Mouse (Mus musculus): ENCODE data around the gene Anapc15. TPM values are rescaled to one million over a fixed set of nuclear protein-coding genes. Genes with fewer than 3 reads are reported as not detected.
A peak's percentile ranks its signal among the peaks of the same experiment; 100 is the strongest.

Gene Anapc15
- polyA plus RNA-seq, 1 experiment from 2014 or later, result 73.0 TPM

DNA sequence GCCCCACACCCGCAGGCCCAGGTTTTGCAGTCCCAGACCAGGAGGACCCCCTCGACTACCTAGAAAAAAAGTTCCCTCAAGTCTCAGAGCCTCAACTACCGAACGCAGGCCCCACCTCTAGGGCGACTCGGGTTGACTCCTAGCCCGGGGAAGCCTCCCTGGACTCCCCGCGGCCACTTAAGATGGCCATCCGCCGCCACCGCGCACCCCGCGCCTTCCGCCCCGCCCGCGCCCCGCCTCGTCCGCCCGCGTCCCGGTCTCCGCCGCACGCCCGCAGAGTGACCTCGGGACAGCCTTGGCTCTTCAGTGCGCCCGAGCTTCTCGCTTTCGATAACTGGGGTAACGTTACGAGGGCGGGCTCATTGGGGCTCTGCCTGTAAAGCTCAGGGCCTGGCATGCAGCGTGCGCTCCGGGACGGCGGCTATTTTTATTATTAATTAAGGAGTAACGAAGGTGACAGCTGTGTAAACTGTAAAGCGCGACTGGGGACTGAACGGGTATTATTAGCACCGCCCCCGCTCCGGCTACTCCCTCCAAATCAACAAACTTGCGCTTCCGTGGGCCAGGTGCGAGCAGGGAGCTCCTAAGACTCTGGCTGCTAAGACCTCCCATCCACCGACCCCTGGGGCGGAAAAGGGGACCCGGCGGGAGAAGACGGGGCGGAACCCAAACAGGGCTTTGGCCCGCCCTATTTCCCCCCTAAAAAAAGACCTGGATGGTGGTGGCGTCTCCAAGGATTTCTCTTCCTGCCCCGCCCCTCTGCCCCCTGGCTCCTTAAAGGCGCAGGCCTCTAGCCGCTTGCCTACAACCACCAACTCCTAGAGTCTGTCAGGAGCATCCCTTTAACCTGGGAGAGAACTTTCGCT, 25.7 kb upstream of the Anapc15 start, which contains the start of gene Inppl1:
TSS of gene Inppl1 (minus strand) at position 624 of the 866 bp plus-strand sequence.
- H3K4me3 ChIP-seq (ENCODE audit: low read length), result peak within 1 kb of the TSS; percentile 89
- no peaks in the 10 kb centered on the region for H3K27me3 ChIP-seq (ENCODE audit: control insufficient read depth, insufficient read depth, low read depth, low read length)
- H3K9ac ChIP-seq (ENCODE audit: low read length), result peak within 1 kb of the TSS; percentile 98
- H3K4me1 ChIP-seq (replicated peaks; ENCODE audit: control insufficient read depth, insufficient read depth, low read length), result peaks cover 29% of the 10 kb centered on the region
- peak within 1 kb of the TSS; percentile 98 for H3K27ac ChIP-seq (ENCODE audit: low read length)
- peaks cover 8% of the 10 kb centered on the region for H3K36me3 ChIP-seq (ENCODE audit: control insufficient read depth, insufficient read depth, low read length)
- under 1% methylated on average over 63 of the region's 64 CpGs for whole genome bisulfite sequencing
- ATAC-seq (ENCODE audit: low read depth), result peak; percentile 89
- H3K9me3 ChIP-seq (ENCODE audit: control insufficient read depth, low read length), result no peaks in the 10 kb centered on the region
- peak within 1 kb of the TSS; percentile 80 for H3K4me2 ChIP-seq (ENCODE audit: low read depth, low read length)

- no peak overlapping the region for H3K9ac ChIP-seq (ENCODE audit: low read length)
- no peaks in the 10 kb centered on the region for H3K9me3 ChIP-seq (ENCODE audit: control insufficient read depth, low read length)
- no peak overlapping the region for H3K4me2 ChIP-seq (ENCODE audit: low read depth, low read length)
- WGBS, result 50% methylated on average over 6 of the region's 6 CpGs
- ATAC-seq (ENCODE audit: low read depth), result no peak
- no peak overlapping the region for H3K27ac ChIP-seq (ENCODE audit: low read length)
- no peak overlapping the region for H3K4me3 ChIP-seq (ENCODE audit: low read length)
- no peaks in the 10 kb centered on the region for H3K4me1 ChIP-seq (replicated peaks; ENCODE audit: control insufficient read depth, insufficient read depth, low read length)
- no peaks in the 10 kb centered on the region for H3K36me3 ChIP-seq (ENCODE audit: control insufficient read depth, insufficient read depth, low read length)
- H3K27me3 ChIP-seq (ENCODE audit: control insufficient read depth, insufficient read depth, low read depth, low read length), result no peaks in the 10 kb centered on the region
Observed at GRCm38 (mm10) chr7:101844186-101844585, 19.3 kb upstream of the Anapc15 start.

DNA sequence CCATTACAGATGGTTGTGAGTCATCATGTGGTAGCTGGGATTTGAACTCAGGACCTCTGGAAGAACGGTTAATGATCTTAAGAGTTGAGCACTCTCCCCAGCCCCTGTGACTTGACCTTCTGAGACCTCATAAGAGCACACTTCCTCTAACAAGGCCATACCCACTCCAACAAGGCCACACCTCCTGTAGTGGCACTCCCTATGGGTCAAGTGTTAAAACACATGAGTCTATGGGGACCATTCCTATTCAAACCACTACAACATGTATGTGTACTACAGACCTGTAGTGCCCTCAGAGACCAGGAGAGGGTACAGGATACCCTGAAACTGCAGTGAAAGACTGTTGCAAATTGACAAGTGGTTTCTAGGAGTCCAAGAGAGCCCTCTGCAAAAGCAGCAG, 15.6 kb upstream of the Anapc15 start:
- H3K9ac ChIP-seq (ENCODE audit: low read length), result no peak overlapping the region
- 76% methylated on average over 1 of the region's 1 CpGs for WGBS
- H3K9me3 ChIP-seq (ENCODE audit: control insufficient read depth, low read length), result no peaks in the 10 kb centered on the region
- H3K27ac ChIP-seq (ENCODE audit: low read length), result no peak overlapping the region
- H3K4me3 ChIP-seq (ENCODE audit: low read length), result no peak overlapping the region
- H3K4me1 ChIP-seq (replicated peaks; ENCODE audit: control insufficient read depth, insufficient read depth, low read length), result no peaks in the 10 kb centered on the region
- ATAC-seq (ENCODE audit: low read depth), result no peak
- H3K4me2 ChIP-seq (ENCODE audit: low read depth, low read length), result no peak overlapping the region
- no peaks in the 10 kb centered on the region for H3K27me3 ChIP-seq (ENCODE audit: control insufficient read depth, insufficient read depth, low read depth, low read length)
- H3K36me3 ChIP-seq (ENCODE audit: control insufficient read depth, insufficient read depth, low read length), result no peaks in the 10 kb centered on the region

DNA sequence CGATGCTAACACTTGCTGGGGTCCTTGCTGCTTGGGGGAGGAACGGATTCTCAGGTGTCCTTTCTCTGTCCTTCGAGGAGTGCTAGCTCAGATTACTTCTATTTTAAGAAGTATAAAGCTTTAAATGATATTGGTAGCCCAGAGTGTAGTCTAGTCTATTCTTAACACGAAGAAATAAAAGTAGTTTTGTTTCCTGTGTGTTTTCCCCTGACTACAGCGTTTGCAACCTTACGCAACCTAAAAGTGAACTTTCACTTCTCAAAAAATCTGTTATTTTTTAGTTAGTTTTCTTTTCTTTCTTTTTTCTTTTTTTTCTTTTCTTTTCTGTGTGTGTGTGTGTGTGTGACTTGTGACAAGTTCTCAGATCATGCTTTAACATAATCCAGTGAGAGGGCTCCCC, 11.8 kb upstream of the Anapc15 start:
- no peak overlapping the region for H3K9ac ChIP-seq (ENCODE audit: low read length)
- H3K4me2 ChIP-seq (ENCODE audit: low read depth, low read length), result no peak overlapping the region
- no peaks in the 10 kb centered on the region for H3K4me1 ChIP-seq (replicated peaks; ENCODE audit: control insufficient read depth, insufficient read depth, low read length)
- no peaks in the 10 kb centered on the region for H3K9me3 ChIP-seq (ENCODE audit: control insufficient read depth, low read length)
- H3K27me3 ChIP-seq (ENCODE audit: control insufficient read depth, insufficient read depth, low read depth, low read length), result no peaks in the 10 kb centered on the region
- H3K36me3 ChIP-seq (ENCODE audit: control insufficient read depth, insufficient read depth, low read length), result no peaks in the 10 kb centered on the region
- WGBS, result 79% methylated on average over 6 of the region's 6 CpGs
- no peak for ATAC-seq (ENCODE audit: low read depth)
- H3K4me3 ChIP-seq (ENCODE audit: low read length), result no peak overlapping the region
- no peak overlapping the region for H3K27ac ChIP-seq (ENCODE audit: low read length)

DNA sequence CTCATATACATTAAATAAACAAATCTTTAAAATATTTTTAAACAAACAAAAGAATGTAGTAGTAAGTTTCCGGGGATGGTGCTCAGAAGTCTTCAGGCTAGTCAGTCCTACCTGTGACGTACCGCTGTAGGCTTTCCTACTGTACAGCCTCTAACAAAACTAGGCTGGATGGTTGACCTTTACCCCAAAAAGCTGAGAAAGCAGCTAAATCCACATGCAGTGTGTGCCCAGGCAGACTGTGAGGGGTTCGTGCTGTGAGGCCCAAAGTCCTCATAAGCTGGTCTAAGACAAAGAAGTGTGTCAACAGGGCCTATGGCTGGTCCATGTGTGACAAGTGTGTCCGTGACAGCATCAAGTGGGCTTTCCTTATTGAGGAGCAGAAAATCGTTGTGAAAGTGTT, 10.7 kb upstream of the Anapc15 start:
- no peak overlapping the region for H3K9ac ChIP-seq (ENCODE audit: low read length)
- WGBS, result 73% methylated on average over 6 of the region's 6 CpGs
- no peak for ATAC-seq (ENCODE audit: low read depth)
- no peaks in the 10 kb centered on the region for H3K27me3 ChIP-seq (ENCODE audit: control insufficient read depth, insufficient read depth, low read depth, low read length)
- H3K36me3 ChIP-seq (ENCODE audit: control insufficient read depth, insufficient read depth, low read length), result no peaks in the 10 kb centered on the region
- no peak overlapping the region for H3K4me2 ChIP-seq (ENCODE audit: low read depth, low read length)
- no peak overlapping the region for H3K4me3 ChIP-seq (ENCODE audit: low read length)
- H3K27ac ChIP-seq (ENCODE audit: low read length), result no peak overlapping the region
- H3K4me1 ChIP-seq (replicated peaks; ENCODE audit: control insufficient read depth, insufficient read depth, low read length), result no peaks in the 10 kb centered on the region
- no peaks in the 10 kb centered on the region for H3K9me3 ChIP-seq (ENCODE audit: control insufficient read depth, low read length)

GRCm38 (mm10) chr7:101853816-101854215, 9.7 kb upstream of the Anapc15 start:
- Histone ChIP-seq H3K36me3 (ENCODE audit: control insufficient read depth, insufficient read depth, low read length) (no peaks in the 10 kb centered on the region), H3K4me1 (replicated peaks; ENCODE audit: control insufficient read depth, insufficient read depth, low read length) (no peaks in the 10 kb centered on the region), H3K27me3 (ENCODE audit: control insufficient read depth, insufficient read depth, low read depth, low read length) (no peaks in the 10 kb centered on the region), H3K9me3 (ENCODE audit: control insufficient read depth, low read length) (no peaks in the 10 kb centered on the region), H3K27ac (ENCODE audit: low read length) (no peak overlapping the region), H3K4me2 (ENCODE audit: low read depth, low read length) (no peak overlapping the region), H3K4me3 (ENCODE audit: low read length) (no peak overlapping the region), H3K9ac (ENCODE audit: low read length) (no peak overlapping the region)
- 62% methylated on average over 2 of the region's 2 CpGs for WGBS
- no peak for ATAC-seq (ENCODE audit: low read depth)

- ATAC-seq (ENCODE audit: low read depth), result no peak
- no peaks in the 10 kb centered on the region for H3K4me1 ChIP-seq (replicated peaks; ENCODE audit: control insufficient read depth, insufficient read depth, low read length)
- H3K9ac ChIP-seq (ENCODE audit: low read length), result no peak within 1 kb of the TSS
- H3K4me2 ChIP-seq (ENCODE audit: low read depth, low read length), result no peak within 1 kb of the TSS
- no peaks in the 10 kb centered on the region for H3K9me3 ChIP-seq (ENCODE audit: control insufficient read depth, low read length)
- WGBS, result 89% methylated on average over 4 of the region's 4 CpGs
- no peaks in the 10 kb centered on the region for H3K36me3 ChIP-seq (ENCODE audit: control insufficient read depth, insufficient read depth, low read length)
- H3K4me3 ChIP-seq (ENCODE audit: low read length), result no peak within 1 kb of the TSS
- no peaks in the 10 kb centered on the region for H3K27me3 ChIP-seq (ENCODE audit: control insufficient read depth, insufficient read depth, low read depth, low read length)
- H3K27ac ChIP-seq (ENCODE audit: low read length), result no peak within 1 kb of the TSS
Observed at GRCm38 (mm10) chr7:101857094-101857493, 6.4 kb upstream of the Anapc15 start, which contains the start of gene Folr2. Gene Folr2, minus strand, starts transcription at chr7:101857194.

DNA sequence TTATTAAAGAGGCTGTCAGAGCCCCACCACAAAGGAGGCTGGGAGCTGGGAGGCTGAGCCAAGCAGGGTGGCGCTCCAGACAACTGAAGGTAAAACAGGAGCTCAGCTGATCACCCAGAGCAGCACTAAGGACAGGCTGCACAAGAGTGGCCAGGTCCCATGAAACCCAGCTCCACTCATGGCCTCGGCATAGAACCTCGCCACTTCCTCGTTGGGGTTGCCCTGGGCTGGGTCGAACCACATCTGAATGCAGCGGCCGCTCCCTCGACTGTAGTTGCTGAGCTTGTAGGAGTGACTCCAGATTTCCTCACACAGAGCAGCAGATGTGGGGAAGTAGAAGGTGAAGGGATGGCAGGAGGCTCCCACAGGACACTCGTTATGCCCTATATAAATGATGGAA, 5.2 kb upstream of the Anapc15 start:
- H3K27me3 ChIP-seq (ENCODE audit: control insufficient read depth, insufficient read depth, low read depth, low read length), result no peaks in the 10 kb centered on the region
- WGBS, result 74% methylated on average over 9 of the region's 9 CpGs
- ATAC-seq (ENCODE audit: low read depth), result no peak
- no peaks in the 10 kb centered on the region for H3K4me1 ChIP-seq (replicated peaks; ENCODE audit: control insufficient read depth, insufficient read depth, low read length)
- H3K27ac ChIP-seq (ENCODE audit: low read length), result no peak overlapping the region
- H3K9me3 ChIP-seq (ENCODE audit: control insufficient read depth, low read length), result no peaks in the 10 kb centered on the region
- H3K4me2 ChIP-seq (ENCODE audit: low read depth, low read length), result no peak overlapping the region
- H3K36me3 ChIP-seq (ENCODE audit: control insufficient read depth, insufficient read depth, low read length), result no peaks in the 10 kb centered on the region
- H3K4me3 ChIP-seq (ENCODE audit: low read length), result no peak overlapping the region
- H3K9ac ChIP-seq (ENCODE audit: low read length), result no peak overlapping the region

DNA sequence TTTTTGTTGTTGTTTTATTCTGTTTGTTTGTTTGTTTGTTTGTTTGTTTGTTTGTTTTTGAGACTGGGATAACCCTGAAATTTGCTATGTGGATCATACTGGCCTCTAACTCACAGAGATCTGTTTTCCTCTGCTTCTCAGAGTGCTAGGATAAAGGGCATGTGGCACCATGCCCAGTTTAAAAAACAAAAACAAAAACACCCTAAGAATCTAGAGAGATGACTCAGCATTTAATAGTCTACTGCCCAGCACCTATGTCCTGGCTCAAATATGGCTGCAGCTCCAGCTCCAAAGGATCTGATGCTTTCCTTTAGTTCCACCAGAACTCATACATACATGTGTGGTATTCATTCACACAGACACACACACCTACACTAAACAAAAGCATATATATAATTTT, 2.5 kb upstream of the Anapc15 start:
- no peak for ATAC-seq (ENCODE audit: low read depth)
- Histone ChIP-seq H3K9ac (ENCODE audit: low read length) (no peak overlapping the region), H3K4me2 (ENCODE audit: low read depth, low read length) (no peak overlapping the region), H3K36me3 (ENCODE audit: control insufficient read depth, insufficient read depth, low read length) (no peaks in the 10 kb centered on the region), H3K27ac (ENCODE audit: low read length) (no peak overlapping the region), H3K4me1 (replicated peaks; ENCODE audit: control insufficient read depth, insufficient read depth, low read length) (no peaks in the 10 kb centered on the region), H3K4me3 (ENCODE audit: low read length) (no peak overlapping the region), H3K27me3 (ENCODE audit: control insufficient read depth, insufficient read depth, low read depth, low read length) (no peaks in the 10 kb centered on the region), H3K9me3 (ENCODE audit: control insufficient read depth, low read length) (no peaks in the 10 kb centered on the region)
